Mouse (Mus musculus) MEL (cell line): ENCODE measurements around the gene Akp3. TPM values are rescaled to one million over a fixed set of nuclear protein-coding genes. Genes with fewer than 3 reads are reported as not detected.

Experiments used
- DNase-seq: peaks from one replicate; pipeline ENCODE4 v3.0.0; 2011; ENCODE audit warnings: low read depth, low spot score
- H3K27ac ChIP-seq: 2 replicates; pipeline ENCODE4 v1.5.1; 2012; ENCODE audit warnings: low read depth, mild to moderate bottlenecking, control low read depth, low read length, moderate library complexity; ENCODE audit not compliant: control insufficient read depth
- H3K27me3 ChIP-seq, 2 experiments: fragments of 150-350 bp in 1 of 2; sonication (generic) in 1 of 2; 2 replicates each; pipeline ENCODE4 v1.6.1; 2012; ENCODE audit warnings: low read length in 2 of 2, mild to moderate bottlenecking in 2 of 2, improper control_type of control experiment in 1 of 2, moderate library complexity in 1 of 2; ENCODE audit not compliant: insufficient read depth in 2 of 2, control insufficient read depth in 1 of 2
- H3K36me3 ChIP-seq, 2 experiments: 2 replicates each; pipeline ENCODE4 v1.6.1; 2012 to 2014; ENCODE audit warnings: low read length in 2 of 2, improper control_type of control experiment in 1 of 2, inconsistent platforms in 1 of 2, mild to moderate bottlenecking in 1 of 2; ENCODE audit not compliant: insufficient read depth in 2 of 2, control insufficient read depth in 1 of 2
- H3K4me1 ChIP-seq, 2 experiments: fragments of 150-350 bp in 1 of 2; sonication (generic) in 1 of 2; 2 replicates each; pipeline ENCODE4 v1.6.1; 2012; ENCODE audit warnings: low read length in 2 of 2, improper control_type of control experiment in 1 of 2, mild to moderate bottlenecking in 1 of 2; ENCODE audit not compliant: insufficient read depth in 2 of 2, control insufficient read depth in 1 of 2
- H3K4me3 ChIP-seq, 2 experiments: fragments of 150-350 bp in 1 of 2; sonication (generic) in 1 of 2; 2 replicates each; pipeline ENCODE4 v1.5.1; 2012; ENCODE audit warnings: low read depth in 2 of 2, low read length in 2 of 2, mild to moderate bottlenecking in 2 of 2, moderate library complexity in 2 of 2, control low read depth in 1 of 2, improper control_type of control experiment in 1 of 2; ENCODE audit not compliant: control insufficient read depth in 1 of 2, insufficient read depth in 1 of 2
- H3K79me2 ChIP-seq: 2 replicates; pipeline ENCODE4 v1.6.1; 2012; ENCODE audit warnings: mild to moderate bottlenecking, low read length, moderate library complexity; ENCODE audit not compliant: control insufficient read depth, poor library complexity, insufficient read depth
- H3K9ac ChIP-seq: 2 replicates; pipeline ENCODE4 v1.6.1; 2012; ENCODE audit warnings: low read depth, mild to moderate bottlenecking, control low read depth, low read length, moderate library complexity; ENCODE audit not compliant: control insufficient read depth, poor library complexity, severe bottlenecking
- H3K9me3 ChIP-seq: fragments of 150-350 bp; sonication (generic); replicated peaks from 2 replicates; pipeline ENCODE4 v1.6.1; 2012; ENCODE audit warnings: mild to moderate bottlenecking, low read length, improper control_type of control experiment, moderate library complexity; ENCODE audit not compliant: insufficient read depth
- CHD1 ChIP-seq: IDR thresholded peaks from 2 replicates; pipeline ENCODE4 v1.6.1; 2012; ENCODE audit warnings: low read depth, mild to moderate bottlenecking, inconsistent platforms, low read length, improper control_type of control experiment
- CHD2 ChIP-seq: IDR thresholded peaks from 2 replicates; pipeline ENCODE4 v1.6.1; 2011; ENCODE audit warnings: low read length, improper control_type of control experiment
- CTCF ChIP-seq, 3 experiments: IDR thresholded peaks in 2 of 3; conservative IDR thresholded peaks in 1 of 3; 2 replicates each; pipeline ENCODE4 v1.5.1; 2011 to 2012; ENCODE audit warnings: low read length in 3 of 3, low read depth in 2 of 3, mild to moderate bottlenecking in 2 of 3, improper control_type of control experiment in 1 of 3, inconsistent platforms in 1 of 3, mixed read lengths in 1 of 3, moderate library complexity in 1 of 3; ENCODE audit not compliant: control insufficient read depth in 1 of 3, insufficient read depth in 1 of 3, poor library complexity in 1 of 3, severe bottlenecking in 1 of 3
- E2F4 ChIP-seq: IDR thresholded peaks from 2 replicates; pipeline ENCODE4 v1.6.1; 2011; ENCODE audit warnings: low read depth, low read length, improper control_type of control experiment, borderline replicate concordance
- ELF1 ChIP-seq: IDR thresholded peaks from 2 replicates; pipeline ENCODE4 v1.6.1; 2014; ENCODE audit warnings: low read depth, mild to moderate bottlenecking, inconsistent platforms, low read length, improper control_type of control experiment, moderate library complexity
- ETS1 ChIP-seq: IDR thresholded peaks from 2 replicates; pipeline ENCODE4 v1.6.1; 2012; ENCODE audit warnings: low read depth, mild to moderate bottlenecking, inconsistent platforms, low read length, improper control_type of control experiment, moderate library complexity
- HCFC1 ChIP-seq: IDR thresholded peaks from 2 replicates; pipeline ENCODE4 v1.6.1; 2012; ENCODE audit warnings: low read depth, mild to moderate bottlenecking, inconsistent platforms, low read length, improper control_type of control experiment, moderate library complexity
- JUND ChIP-seq: IDR thresholded peaks from 2 replicates; pipeline ENCODE4 v1.6.1; 2011; ENCODE audit warnings: low read depth, mild to moderate bottlenecking, improper control_type of control experiment, low read length
- KAT2A ChIP-seq: conservative IDR thresholded peaks from 2 replicates; pipeline ENCODE4 v1.6.1; 2012; ENCODE audit warnings: low read depth, low read length, improper control_type of control experiment, inconsistent platforms
- MAX ChIP-seq: IDR thresholded peaks from 2 replicates; pipeline ENCODE4 v1.6.1; 2011; ENCODE audit warnings: low read length, improper control_type of control experiment
- MEF2A ChIP-seq: IDR thresholded peaks from 2 replicates; pipeline ENCODE4 v1.6.1; 2014; ENCODE audit warnings: low read depth, mild to moderate bottlenecking, inconsistent platforms, low read length, improper control_type of control experiment; ENCODE audit not compliant: poor library complexity, insufficient replicate concordance, severe bottlenecking; ENCODE audit errors: extremely low read depth
- MYB ChIP-seq: IDR thresholded peaks from 2 replicates; pipeline ENCODE4 v1.6.1; 2011; ENCODE audit warnings: mild to moderate bottlenecking, low read depth, low read length, improper control_type of control experiment
- NRF1 ChIP-seq: IDR thresholded peaks from 2 replicates; pipeline ENCODE4 v1.6.1; 2014; ENCODE audit warnings: low read depth, mild to moderate bottlenecking, inconsistent platforms, low read length, improper control_type of control experiment, moderate library complexity; ENCODE audit not compliant: poor library complexity, insufficient read depth, severe bottlenecking
- POLR2A ChIP-seq, 2 experiments: IDR thresholded peaks; 2 replicates each; pipeline ENCODE4 v1.6.1; 2011 to 2012; ENCODE audit warnings: low read length in 2 of 2, mild to moderate bottlenecking in 2 of 2, control low read depth in 1 of 2, improper control_type of control experiment in 1 of 2, low read depth in 1 of 2, moderate library complexity in 1 of 2; ENCODE audit not compliant: control insufficient read depth in 1 of 2, insufficient read depth in 1 of 2, poor library complexity in 1 of 2
- POLR2AphosphoS2 ChIP-seq: IDR thresholded peaks from 2 replicates; pipeline ENCODE4 v1.6.1; 2011; ENCODE audit warnings: low read length, improper control_type of control experiment
- POLR2AphosphoS5 ChIP-seq: IDR thresholded peaks from 2 replicates; pipeline ENCODE4 v1.6.1; 2012; ENCODE audit warnings: low read depth, borderline replicate concordance, mild to moderate bottlenecking, inconsistent platforms, low read length, moderate library complexity, mixed read lengths
- RAD21 ChIP-seq: IDR thresholded peaks from 2 replicates; pipeline ENCODE4 v1.6.1; 2011; ENCODE audit warnings: mild to moderate bottlenecking, low read depth, low read length, improper control_type of control experiment
- SIN3A ChIP-seq: IDR thresholded peaks from 2 replicates; pipeline ENCODE4 v1.6.1; 2012; ENCODE audit warnings: low read length, improper control_type of control experiment, inconsistent platforms
- SMC3 ChIP-seq: IDR thresholded peaks from 2 replicates; pipeline ENCODE4 v1.6.1; 2011; ENCODE audit warnings: low read depth, low read length, improper control_type of control experiment
- TCF12 ChIP-seq: IDR thresholded peaks from 2 replicates; pipeline ENCODE4 v1.6.1; 2014; ENCODE audit warnings: low read depth, mild to moderate bottlenecking, inconsistent platforms, low read length, improper control_type of control experiment, moderate library complexity
- ZNF384 ChIP-seq: IDR thresholded peaks from 2 replicates; pipeline ENCODE4 v1.6.1; 2012; ENCODE audit warnings: low read depth, mild to moderate bottlenecking, inconsistent platforms, low read length, improper control_type of control experiment
- polyA plus RNA-seq, 2 experiments: library from polyadenylated mRNA; stranded (reverse) in 1 of 2; unstranded in 1 of 2; fragments of >175 nt in 1 of 2; fragments of >200 nt in 1 of 2; gene quantifications; 2 replicates each; pipeline versions ENCODE4 v1.2.1 to v1.2.4; 2012; ENCODE audit warnings: low replicate concordance in 2 of 2, low read depth in 1 of 2; ENCODE audit not compliant: insufficient read length in 2 of 2, insufficient read depth in 1 of 2, missing spikeins in 1 of 2
- total RNA-seq: library from RNA; depleted of rRNA; stranded (reverse); fragments of 300-350 nt; gene quantifications from 2 replicates; pipeline ENCODE4 v1.2.3, GENCODE M21; 2012

Gene Akp3
- total and polyA plus RNA-seq, 3 experiments: 0.04 TPM; not detected in 2

- H3K4me1 ChIP-seq: 0 out of 4 replicates have a peak, but pooled peaks cover 0 to 6% of the 10 kb centered on the region in 2 experiments
- no peak for DNase-seq
Measured at GRCm38 (mm10) chr1:87151286-87151685, 26.5 kb downstream of the Akp3 start.

GRCm38 (mm10) chr1:87153776-87154500, 29.2 kb downstream of the Akp3 start:
- no peak for TF ChIP-seq NRF1
- no peak for TF ChIP-seq MYB
- no peak for TF ChIP-seq KAT2A
- TF ChIP-seq CHD2: no peak
- no peak for TF ChIP-seq E2F4
- no peak for TF ChIP-seq SMC3
- no peak for TF ChIP-seq POLR2AphosphoS2
- TF ChIP-seq SIN3A: no peak
- no peak for TF ChIP-seq RAD21
- TF ChIP-seq JUND: no peak
- TF ChIP-seq POLR2A (IDR thresholded peaks at IDR 0.05; ENCODE audit: control insufficient read depth in 1 of 2, insufficient read depth in 1 of 2, low read depth in 1 of 2, low read length in 2 of 2, poor library complexity in 1 of 2): no peak
- no peak for TF ChIP-seq HCFC1
- TF ChIP-seq TCF12: no peak
- no peak for TF ChIP-seq ELF1
- TF ChIP-seq CTCF (IDR thresholded peaks at IDR 0.05 in 2 of 3, conservative IDR thresholded peaks at IDR 0.05 in 1 of 3; ENCODE audit: control insufficient read depth in 1 of 3, insufficient read depth in 1 of 3, low read depth in 2 of 3, low read length in 3 of 3, poor library complexity in 1 of 3, severe bottlenecking in 1 of 3): no peak
- no peak for TF ChIP-seq CHD1
- TF ChIP-seq MAX: no peak
- no peak for DNase-seq
- Histone ChIP-seq H3K4me3 (no peak overlapping the region), H3K27ac (no peak overlapping the region), H3K27me3 (peaks cover 0 to 1% of the 10 kb centered on the region in 2 experiments; a peak in 1 of 4 replicates), H3K4me1 (no peaks in the 10 kb centered on the region), H3K36me3 (no peaks in the 10 kb centered on the region), H3K9ac (no peak overlapping the region), H3K79me2 (no peaks in the 10 kb centered on the region), H3K9me3 (no peaks in the 10 kb centered on the region)

More at GRCm38 (mm10) chr1:87151286-87151685, 26.5 kb downstream of the Akp3 start:
- Histone ChIP-seq H3K9ac (no peak overlapping the region), H3K9me3 (no peaks in the 10 kb centered on the region)
- TF ChIP-seq MEF2A (no peak), POLR2AphosphoS5 (no peak), ETS1 (no peak), JUND (no peak), ZNF384 (no peak)
- TF ChIP-seq, all 39 proteins: peak for 0
- Histone ChIP-seq H3K27ac (no peak overlapping the region), H3K36me3 (no peaks in the 10 kb centered on the region), H3K79me2 (no peaks in the 10 kb centered on the region), H3K4me3 (no peak overlapping the region), H3K27me3 (no peaks in the 10 kb centered on the region)
